ENCODE assay signal across 8 mouse cellular contexts in the genomic region with DNA sequence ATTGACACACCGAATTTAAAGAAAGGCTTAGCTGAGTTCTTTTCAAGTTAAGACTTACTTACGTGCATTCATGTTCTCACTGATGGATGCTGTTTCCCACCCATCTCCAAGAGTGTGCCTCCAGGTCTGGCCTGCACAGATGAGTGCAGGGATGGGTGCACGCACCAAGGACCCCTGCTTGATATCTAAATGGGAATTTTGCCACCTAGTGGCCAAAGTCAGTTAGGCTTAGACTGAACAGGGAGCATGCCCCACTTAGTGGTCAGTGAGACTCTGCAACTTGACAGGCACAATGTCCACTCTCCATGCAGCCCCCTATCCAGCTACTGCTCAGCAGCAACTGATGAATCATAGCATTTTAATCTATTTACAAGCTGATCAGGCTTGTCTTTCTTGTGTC. TPM values are rescaled to one million over a fixed set of nuclear protein-coding genes. Genes with fewer than 3 reads are reported as not detected.
DNase-seq lines count a peak whose midpoint lies in the region; ATAC-seq lines count a peak whose summit lies in the region.

No protein-coding gene starts in this region.

- H3K4me1 ChIP-seq in embryonic facial prominence, embryonic 13.5 days = no peaks in the 10 kb centered on the region
- no peaks in the 10 kb centered on the region for H3K4me1 ChIP-seq in kidney, embryonic 16.5 days (ENCODE audit: insufficient read depth, low read length)
- no peaks in the 10 kb centered on the region for H3K4me1 ChIP-seq in midbrain, embryonic 13.5 days (replicated peaks)

- H3K4me2 ChIP-seq in embryonic facial prominence, embryonic 13.5 days = no peak overlapping the region
- H3K4me2 ChIP-seq in kidney, embryonic 16.5 days (replicated peaks; ENCODE audit: low read depth, low read length) = no peak overlapping the region
- no peak overlapping the region for H3K4me2 ChIP-seq in midbrain, embryonic 13.5 days (replicated peaks)

- no peak overlapping the region for H3K9ac ChIP-seq in embryonic facial prominence, embryonic 13.5 days
- no peak overlapping the region for H3K9ac ChIP-seq in kidney, embryonic 16.5 days (replicated peaks; ENCODE audit: low read length)
- H3K9ac ChIP-seq in midbrain, embryonic 13.5 days (replicated peaks) = no peak overlapping the region

- intact Hi-C loops in left cerebral cortex, postnatal 4 days (cut with DNase I) = no loop called here
- intact Hi-C loops in left cerebral cortex, postnatal 25 days (cut with DNase I) = loop anchor here (2.0 kb wide), 1 partner anchor 299 kb away; no protein-coding TSS in a partner anchor

- no peaks in the 10 kb centered on the region for H3K27me3 ChIP-seq in embryonic facial prominence, embryonic 13.5 days
- H3K27me3 ChIP-seq in kidney, embryonic 16.5 days (ENCODE audit: insufficient read depth, low read length) = no peaks in the 10 kb centered on the region
- no peaks in the 10 kb centered on the region for H3K27me3 ChIP-seq in midbrain, embryonic 13.5 days

- ATAC-seq in embryonic facial prominence, embryonic 13.5 days (ENCODE audit: insufficient number of reproducible peaks, insufficient read depth, low FRiP score, low TSS enrichment, low read depth) = 0 out of 2 replicates have a peak, but pooled peaks have one; percentile 37
- ATAC-seq in kidney, embryonic 16.5 days (ENCODE audit: low FRiP score, low TSS enrichment) = peak; percentile 90; the same call in 1 of the 2 replicates
- peak; percentile 77; the same call in 1 of the 2 replicates for ATAC-seq in midbrain, embryonic 13.5 days

- no peaks in the 10 kb centered on the region for H3K36me3 ChIP-seq in embryonic facial prominence, embryonic 13.5 days
- H3K36me3 ChIP-seq in kidney, embryonic 16.5 days (ENCODE audit: insufficient read depth, low read length) = no peaks in the 10 kb centered on the region
- H3K36me3 ChIP-seq in midbrain, embryonic 13.5 days = peaks cover under 1% of the 10 kb centered on the region; the same call in 1 of the 2 replicates

- H3K4me3 ChIP-seq in embryonic facial prominence, embryonic 13.5 days = no peak overlapping the region
- H3K4me3 ChIP-seq in kidney, embryonic 16.5 days (ENCODE audit: low read length) = no peak overlapping the region
- H3K4me3 ChIP-seq in midbrain, embryonic 13.5 days (replicated peaks) = no peak overlapping the region

- no peak overlapping the region for H3K27ac ChIP-seq in embryonic facial prominence, embryonic 13.5 days
- H3K27ac ChIP-seq in kidney, embryonic 16.5 days (ENCODE audit: low read length) = no peak overlapping the region
- no peak overlapping the region for H3K27ac ChIP-seq in midbrain, embryonic 13.5 days

- no peaks in the 10 kb centered on the region for H3K9me3 ChIP-seq in embryonic facial prominence, embryonic 13.5 days
- no peaks in the 10 kb centered on the region for H3K9me3 ChIP-seq in kidney, embryonic 16.5 days (ENCODE audit: low read length)
- no peaks in the 10 kb centered on the region for H3K9me3 ChIP-seq in midbrain, embryonic 13.5 days

- WGBS in embryonic facial prominence, embryonic 13.5 days = 42% methylated on average over 3 of the region's 3 CpGs
- 59% methylated on average over 3 of the region's 3 CpGs for WGBS in kidney, embryonic 16.5 days
- 56% methylated on average over 3 of the region's 3 CpGs for WGBS in midbrain, embryonic 13.5 days

- peak; percentile 30 for DNase-seq in left cerebral cortex, postnatal 4 days
- DNase-seq in left cerebral cortex, postnatal 25 days (ENCODE audit: low spot score in 2 of 2) = no peak
- peak; percentile 71 for DNase-seq in R1 (ENCODE audit: low read depth, low spot score)
- peak; percentile 21 for DNase-seq in yolk sac, embryonic 10.5 days (ENCODE audit: low spot score)
- DNase-seq in urinary bladder, postnatal 25 days (ENCODE audit: low spot score) = no peak

RNA-seq across cellular contexts. Expression of gene Dnajb6, which starts 47.8 kb away (rescaled TPM):
- total RNA-seq in left cerebral cortex, postnatal 4 days (2021) = 100 to 1,000 TPM; 190 to 197 TPM
- total RNA-seq in left cerebral cortex, postnatal 25 days (2021) = 100 to 1,000 TPM; 165 to 179 TPM
- polyA plus RNA-seq in embryonic facial prominence, embryonic 13.5 days (2015; fragmentation: Nextera tagmentation; extraction: Ambion mirVana) = 156 and 157 TPM in 2 replicates
- 125 and 132 TPM in 2 replicates for polyA plus RNA-seq in kidney, embryonic 16.5 days (2015; fragmentation: Nextera tagmentation; extraction: Ambion mirVana)
- polyA plus RNA-seq in midbrain, embryonic 13.5 days (2015; fragmentation: Nextera tagmentation; extraction: Ambion mirVana) = 299 and 342 TPM in 2 replicates

RNA-seq across cellular contexts. Expression of gene Gm5129, which starts 48.1 kb away (rescaled TPM):
- total RNA-seq in left cerebral cortex, postnatal 4 days (2021) = not detected
- total RNA-seq in left cerebral cortex, postnatal 25 days (2021) = 1 to 10 TPM in 1 of 2 experiments, not detected in 1; 2.0 TPM
- polyA plus RNA-seq in embryonic facial prominence, embryonic 13.5 days (2015; fragmentation: Nextera tagmentation; extraction: Ambion mirVana) = not detected in 2 replicates
- polyA plus RNA-seq in kidney, embryonic 16.5 days (2015; fragmentation: Nextera tagmentation; extraction: Ambion mirVana) = not detected in 2 replicates
- not detected in 2 replicates for polyA plus RNA-seq in midbrain, embryonic 13.5 days (2015; fragmentation: Nextera tagmentation; extraction: Ambion mirVana)

Comparison
In these comparisons a context has a peak if more than half of its experiments do, and no peak if none do; other contexts are left out.
1. DNase-seq: peak in left cerebral cortex, postnatal 4 days (single experiment), R1 (single experiment) and yolk sac, embryonic 10.5 days (single experiment); none in left cerebral cortex, postnatal 25 days (0 of 2) and urinary bladder, postnatal 25 days (single experiment).
2. ATAC-seq: peak in every context shown above with its lines; median percentile 90 in kidney, embryonic 16.5 days; 77 in midbrain, embryonic 13.5 days; 37 in embryonic facial prominence, embryonic 13.5 days.